Mouse (Mus musculus): Measurements from ENCODE around the gene Mrm1. TPM values are rescaled to one million over a fixed set of nuclear protein-coding genes. Genes with fewer than 3 reads are reported as not detected.
A peak's percentile ranks its signal among the peaks of the same experiment; 100 is the strongest.

Gene Mrm1
- total RNA-seq, 2 experiments from 2014 or later: 11.9 to 22.5 TPM

- peak; percentile 77 to 87 for DNase-seq (ENCODE audit: low spot score in 2 of 2)
- intact Hi-C loops (cut with DNase I): loop anchor here (5.0 kb wide), 1 partner anchor 551 kb away; no protein-coding TSS in a partner anchor
Measured at GRCm38 (mm10) chr11:84818085-84818960, 992 bp downstream of the Mrm1 start.

- intact Hi-C loops (cut with DNase I): loop anchor here (5.0 kb wide), 1 partner anchor 550 kb away; no protein-coding TSS in a partner anchor
- DNase-seq (ENCODE audit: low spot score in 2 of 2): peak in 1 of 2 experiments; percentile 24
Measured at GRCm38 (mm10) chr11:84817362-84817761, 2.0 kb downstream of the Mrm1 start.

GRCm38 (mm10) chr11:84813724-84814510 is 5.4 kb downstream of the Mrm1 start:
- intact Hi-C loops (cut with DNase I): loop anchor here (5.0 kb wide), 1 partner anchor 387 kb away; no protein-coding TSS in a partner anchor
- DNase-seq (ENCODE audit: low spot score in 2 of 2): peak; percentile 65 to 80

- DNase-seq (ENCODE audit: low spot score in 2 of 2): no peak
- intact Hi-C loops (cut with DNase I): no loop called here
Measured at GRCm38 (mm10) chr11:84804373-84804772, 14.9 kb downstream of the Mrm1 start.

- peak; percentile 64 to 68 for DNase-seq (ENCODE audit: low spot score in 2 of 2)
- intact Hi-C loops (cut with DNase I): loop anchor here (5.0 kb wide), 3 partner anchors 300 to 535 kb away; no protein-coding TSS in a partner anchor
Measured at GRCm38 (mm10) chr11:84797627-84798353, 21.5 kb downstream of the Mrm1 start.

DNA sequence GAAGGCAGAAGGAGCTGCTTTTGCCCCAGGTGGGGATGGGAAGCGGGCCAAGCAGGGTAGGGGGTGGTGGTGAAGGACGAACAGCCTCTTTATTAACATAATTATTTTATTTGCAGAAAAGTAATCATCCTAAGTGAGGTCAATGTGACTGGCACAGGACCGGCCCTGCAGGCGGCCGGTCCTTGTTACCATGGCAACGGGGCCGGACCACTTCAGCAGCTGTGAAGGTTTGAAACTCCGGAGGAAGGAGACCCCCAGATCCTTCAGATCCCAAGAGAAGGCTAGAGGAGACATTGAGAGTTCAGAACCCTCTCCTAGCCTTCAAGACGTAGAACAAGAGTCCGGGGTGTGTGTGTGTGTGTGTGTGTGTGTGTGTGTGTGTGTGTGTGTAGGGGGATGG is 22.3 kb downstream of the Mrm1 start:
- DNase-seq (ENCODE audit: low spot score in 2 of 2): no peak
- intact Hi-C loops (cut with DNase I): loop anchor here (5.0 kb wide), 3 partner anchors 300 to 535 kb away; no protein-coding TSS in a partner anchor

DNA sequence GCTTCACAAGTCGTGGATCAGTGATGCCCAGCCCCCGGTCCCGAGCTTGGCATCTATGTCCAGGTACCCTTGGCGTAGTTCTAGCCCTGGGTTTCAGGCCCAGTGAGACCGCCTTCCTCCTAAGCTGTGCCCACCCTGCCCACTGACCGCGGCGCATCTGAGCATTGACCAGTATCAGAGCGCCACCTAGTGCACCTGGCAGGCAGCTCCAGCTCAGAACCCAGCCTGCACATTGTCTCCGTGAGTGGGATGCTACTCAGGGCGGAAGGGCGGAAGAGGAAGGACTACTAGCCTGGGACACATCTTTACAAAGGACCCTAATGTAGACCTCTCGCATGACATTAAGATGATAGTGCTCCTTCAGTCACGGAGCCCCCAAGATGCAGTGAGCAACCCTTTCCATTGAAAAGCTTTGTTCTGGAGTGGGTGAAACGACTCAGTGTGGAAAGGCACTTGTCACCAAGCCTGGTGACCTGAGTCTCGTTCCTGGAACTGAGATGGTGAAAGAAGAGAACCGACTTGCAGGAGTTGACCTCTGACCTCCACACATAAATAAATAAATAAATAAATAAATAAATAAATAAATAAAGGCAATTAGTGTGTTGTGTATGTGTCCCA is 24.7 kb downstream of the Mrm1 start:
- intact Hi-C loops (cut with DNase I): loop anchor here (1.0 to 5.0 kb wide), 6 partner anchors 68 to 532 kb away; partner anchors contain the start of gene Aatf
- peak; percentile 84 to 87 for DNase-seq (ENCODE audit: low spot score in 2 of 2)

DNA sequence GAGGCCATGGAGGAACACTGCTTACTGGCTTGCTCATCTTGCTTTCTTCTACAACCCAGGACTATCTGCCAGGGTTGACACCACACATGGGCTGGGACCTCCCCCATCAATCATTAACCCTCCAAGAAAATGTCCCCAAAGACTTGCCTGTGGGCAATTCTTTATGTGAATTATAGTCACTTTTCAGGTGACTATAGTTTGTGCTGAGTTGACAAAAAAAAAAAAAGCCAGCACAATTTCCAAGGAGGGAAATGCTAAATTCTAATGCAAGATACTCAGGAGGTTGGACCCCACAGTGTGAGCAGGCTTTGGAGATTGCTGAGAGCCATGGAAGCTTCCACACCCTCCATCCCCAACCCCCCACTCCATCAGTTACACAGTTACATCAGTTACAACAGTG is 25.8 kb downstream of the Mrm1 start:
- intact Hi-C loops (cut with DNase I): loop anchor here (5.0 kb wide), 1 partner anchor 281 kb away; the partner anchor contains the start of gene Aatf
- no peak for DNase-seq (ENCODE audit: low spot score in 2 of 2)

- no peak for DNase-seq (ENCODE audit: low spot score in 2 of 2)
- intact Hi-C loops (cut with DNase I): loop anchor here (5.0 kb wide), 1 partner anchor 278 kb away; the partner anchor contains the start of gene Aatf
Measured at GRCm38 (mm10) chr11:84790383-84790782, 28.9 kb downstream of the Mrm1 start.

- DNase-seq (ENCODE audit: low spot score in 2 of 2): no peak
- intact Hi-C loops (cut with DNase I): no loop called here
Measured at GRCm38 (mm10) chr11:84780143-84780870, 39.0 kb downstream of the Mrm1 start.

GRCm38 (mm10) chr11:84775560-84775959 is 43.8 kb downstream of the Mrm1 start:
- intact Hi-C loops (cut with DNase I): no loop called here

GRCm38 (mm10) chr11:84774870-84775514 is 44.3 kb downstream of the Mrm1 start:
- intact Hi-C loops (cut with DNase I): no loop called here
- no peak for DNase-seq (ENCODE audit: low spot score in 2 of 2)

More at GRCm38 (mm10) chr11:84775560-84775959, 43.8 kb downstream of the Mrm1 start:
- DNase-seq (ENCODE audit: low spot score in 2 of 2): no peak

- intact Hi-C loops (cut with DNase I): no loop called here
- DNase-seq (ENCODE audit: low spot score in 2 of 2): no peak
Measured at GRCm38 (mm10) chr11:84767898-84768297, 51.4 kb downstream of the Mrm1 start.

GRCm38 (mm10) chr11:84765125-84765524 is 54.2 kb downstream of the Mrm1 start:
- intact Hi-C loops (cut with DNase I): no loop called here
- DNase-seq (ENCODE audit: low spot score in 2 of 2): no peak

DNA sequence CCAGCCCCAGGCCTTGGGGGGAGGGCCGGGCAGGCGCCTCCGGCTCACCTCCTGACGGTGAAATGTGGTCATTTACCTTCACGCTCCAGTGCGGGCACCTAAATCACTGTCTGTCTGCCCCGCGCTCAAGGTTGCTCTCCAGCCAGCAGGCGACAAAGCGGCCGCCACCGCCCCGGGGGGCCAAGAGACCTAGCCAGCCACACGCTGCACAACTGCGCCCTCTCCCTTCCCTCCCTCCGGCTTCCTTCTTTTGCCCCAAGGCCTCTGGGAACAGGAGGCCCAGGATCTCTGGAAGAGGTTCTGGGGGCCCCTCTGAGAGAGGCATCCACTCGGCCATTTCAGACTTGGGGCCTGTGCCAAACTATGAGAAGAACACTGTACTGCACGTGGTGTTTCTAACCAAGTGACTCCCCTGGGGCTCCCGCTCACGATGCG is 54.8 kb downstream of the Mrm1 start:
- no peak for DNase-seq (ENCODE audit: low spot score in 2 of 2)
- intact Hi-C loops (cut with DNase I): no loop called here

DNA sequence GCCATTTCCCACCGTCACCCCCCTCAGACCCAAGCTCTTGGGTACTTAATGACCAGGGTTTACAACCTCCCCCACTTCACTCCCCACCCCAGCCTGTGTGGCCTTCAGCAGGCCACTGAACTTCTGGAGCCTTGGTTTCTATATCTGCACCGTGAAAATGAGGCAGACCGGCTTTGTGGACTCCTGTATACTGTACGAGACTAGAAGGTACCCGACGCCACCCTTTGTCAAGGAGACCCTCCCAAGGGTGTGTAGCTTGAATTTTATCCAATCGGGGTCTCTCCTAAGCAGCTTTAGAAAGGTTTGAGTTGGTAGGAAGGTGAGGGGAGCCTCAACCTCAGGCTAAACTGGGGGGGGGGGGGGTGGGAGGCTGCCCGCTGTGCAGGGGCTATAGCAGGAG is 55.2 kb downstream of the Mrm1 start:
- intact Hi-C loops (cut with DNase I): no loop called here
- DNase-seq (ENCODE audit: low spot score in 2 of 2): no peak
